Mouse (Mus musculus): Measurements from ENCODE around the gene Abcc6.

GRCm38 (mm10) chr7:45917926-45918325, 112.2 kb downstream of the Abcc6 start:
- TF ChIP-seq CTCF (IDR thresholded peaks at IDR 0.05; ENCODE audit: low read depth) (no peak), EP300 (IDR thresholded peaks at IDR 0.05; ENCODE audit: low read depth) (no peak)
